Mouse (Mus musculus) neutrophil, adult 5-6 weeks (primary cell): ENCODE results near the gene Slc25a1. TPM values are rescaled to one million over a fixed set of nuclear protein-coding genes. Genes with fewer than 3 reads are reported as not detected.
A peak's percentile ranks its signal among the peaks of the same experiment; 100 is the strongest.
"Not testable (repeated sequence)": the region's sequence is repeated elsewhere in the genome, so short reads cannot be mapped to it uniquely, and the experiment has no call there.

Experiments
- ATAC-seq: fragments of 151-379, 151-347 bp; 2 replicates; pipeline ENCODE4 v1.8.0; 2017; ENCODE audit warnings: mild to moderate bottlenecking, moderate TSS enrichment; ENCODE audit not compliant: insufficient number of reproducible peaks, poor library complexity, low FRiP score, severe bottlenecking; ENCODE audit errors: extremely low read depth
- total RNA-seq: library from RNA; stranded (forward); fragments of 200-1000 nt; gene quantifications from 2 replicates; pipeline ENCODE4 v1.2.3, GENCODE M21; 2017

The Slc25a1 gene
- 18.0 and 20.4 TPM in 2 replicates for total RNA-seq

DNA sequence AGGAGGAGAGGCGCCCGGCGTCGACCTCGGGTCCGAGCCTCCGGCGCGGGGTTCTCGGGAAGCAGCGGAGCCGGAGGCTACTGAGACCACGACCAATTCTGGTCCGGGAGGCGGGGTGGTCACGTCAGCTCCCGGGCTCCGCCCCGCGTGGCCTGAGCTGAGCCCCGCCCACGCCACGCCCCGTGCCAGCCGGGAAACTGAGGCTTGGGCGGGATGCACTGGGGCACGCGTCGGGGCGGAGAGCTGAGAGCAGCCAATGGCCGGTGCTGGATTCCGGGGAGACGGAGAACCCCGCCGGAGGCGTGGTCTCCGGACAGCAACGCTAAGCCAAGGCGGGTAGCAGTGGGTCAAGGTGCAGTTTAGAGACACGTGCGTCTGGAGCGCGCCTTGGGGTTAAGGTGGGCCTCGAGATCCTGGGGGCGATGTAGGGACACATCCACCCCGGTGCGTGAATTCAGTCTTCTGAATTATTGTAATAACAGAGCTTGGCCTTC, at the start of gene Slc25a1:
TSS of gene Slc25a1 (minus strand) at position 133 of the 494 bp plus-strand sequence.
- ATAC-seq: no peak

GRCm38 (mm10) chr16:17971853-17972252, 43.8 kb upstream of the Slc25a1 start:
- ATAC-seq: no peak

GRCm38 (mm10) chr16:17962091-17962490, 34.1 kb upstream of the Slc25a1 start:
- ATAC-seq: no peak

DNA sequence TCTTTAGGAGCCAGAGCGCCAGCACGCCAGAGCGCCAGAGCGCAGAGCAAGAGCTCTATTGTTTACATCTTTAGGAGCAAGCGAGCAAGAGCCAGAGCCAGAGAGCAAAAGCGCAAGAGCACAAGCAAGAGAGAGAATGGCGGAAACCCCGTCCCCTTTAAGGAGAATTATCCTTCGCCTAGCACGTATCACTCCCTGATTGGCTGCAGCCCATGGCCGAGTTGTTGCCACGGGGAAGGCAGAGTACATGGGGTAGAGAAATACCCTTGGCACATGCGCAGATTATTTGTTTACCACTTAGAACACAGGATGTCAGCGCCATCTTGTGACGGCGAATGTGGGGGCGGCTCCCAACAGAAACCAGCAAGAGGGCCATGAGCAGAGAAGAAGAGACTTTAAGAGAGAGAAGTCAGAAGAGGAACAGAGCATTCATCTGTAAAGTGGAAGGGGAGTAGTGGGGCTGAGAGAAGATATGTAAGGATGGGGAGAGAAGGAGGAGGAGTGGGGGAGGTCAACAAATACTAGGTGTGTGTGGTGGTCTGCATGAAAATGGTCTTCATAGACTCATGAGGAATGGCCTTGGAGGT, 28.1 kb upstream of the Slc25a1 start:
- ATAC-seq: not testable (repeated sequence)

DNA sequence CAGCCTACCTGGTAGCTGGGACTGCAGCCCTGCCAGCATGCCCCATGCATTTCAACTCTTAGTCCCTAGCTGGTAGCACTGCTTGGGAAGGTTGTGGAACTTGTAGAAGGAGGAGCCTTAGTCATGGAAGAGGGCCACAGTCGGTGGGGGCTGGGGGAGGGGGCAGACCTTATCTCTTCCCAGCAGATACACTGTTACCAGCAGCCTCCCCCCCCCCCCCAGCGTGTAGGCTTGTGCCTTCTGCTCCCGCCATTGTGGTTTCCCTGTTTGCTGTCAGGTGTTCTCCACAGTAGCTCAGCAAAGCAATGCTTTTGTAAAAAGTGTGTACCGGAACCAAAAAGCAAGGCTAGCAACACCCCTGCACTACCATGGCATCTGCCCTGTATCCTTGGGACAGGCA, 23.6 kb upstream of the Slc25a1 start:
- ATAC-seq: no peak

GRCm38 (mm10) chr16:17950068-17950467, 22.0 kb upstream of the Slc25a1 start:
- ATAC-seq: no peak

DNA sequence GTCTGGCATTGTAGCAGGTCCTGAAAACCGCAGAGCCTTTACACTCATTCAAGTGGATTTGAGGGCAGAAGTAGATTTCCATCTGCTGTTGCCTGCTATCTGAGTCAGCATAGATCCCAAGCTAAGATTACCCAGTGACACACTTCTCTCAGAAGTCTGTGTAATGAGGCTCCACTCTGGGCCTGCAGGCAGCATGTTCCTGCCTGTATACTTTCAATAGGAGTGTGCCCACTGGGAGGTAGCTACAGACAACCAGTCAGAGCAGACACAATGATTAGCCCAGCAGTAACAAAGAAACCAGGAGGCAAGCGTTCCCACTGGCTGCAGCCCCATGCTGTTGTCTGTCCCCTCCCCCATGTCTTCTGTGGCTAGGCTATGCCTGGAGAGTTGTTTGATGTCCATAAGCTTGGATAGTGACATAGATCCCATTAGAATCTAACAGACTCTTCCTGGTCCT, 21.4 kb upstream of the Slc25a1 start:
- ATAC-seq: no peak

- no peak for ATAC-seq
These were observed 17.2 kb upstream of the Slc25a1 start for GRCm38 (mm10) chr16:17945081-17945831.

DNA sequence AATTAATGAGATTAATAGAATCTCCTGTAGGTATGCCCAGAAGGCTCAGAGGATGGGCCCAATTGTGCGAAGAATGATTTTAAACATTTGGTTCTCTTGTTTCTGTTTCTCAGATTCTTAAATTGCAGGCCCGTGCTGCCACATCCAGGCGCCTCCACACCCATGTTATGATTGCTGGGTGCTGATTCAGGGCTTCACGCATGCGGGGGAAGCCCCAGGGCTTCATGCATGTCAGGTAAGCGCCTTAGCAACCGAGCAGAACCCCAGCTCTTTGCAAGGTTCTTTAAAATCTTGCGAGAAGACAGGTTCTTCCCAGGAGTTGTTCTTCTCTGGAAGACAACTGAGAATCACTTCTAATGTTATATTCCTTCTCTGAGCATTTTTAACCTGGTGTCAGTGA, 15.4 kb upstream of the Slc25a1 start:
- no peak for ATAC-seq

DNA sequence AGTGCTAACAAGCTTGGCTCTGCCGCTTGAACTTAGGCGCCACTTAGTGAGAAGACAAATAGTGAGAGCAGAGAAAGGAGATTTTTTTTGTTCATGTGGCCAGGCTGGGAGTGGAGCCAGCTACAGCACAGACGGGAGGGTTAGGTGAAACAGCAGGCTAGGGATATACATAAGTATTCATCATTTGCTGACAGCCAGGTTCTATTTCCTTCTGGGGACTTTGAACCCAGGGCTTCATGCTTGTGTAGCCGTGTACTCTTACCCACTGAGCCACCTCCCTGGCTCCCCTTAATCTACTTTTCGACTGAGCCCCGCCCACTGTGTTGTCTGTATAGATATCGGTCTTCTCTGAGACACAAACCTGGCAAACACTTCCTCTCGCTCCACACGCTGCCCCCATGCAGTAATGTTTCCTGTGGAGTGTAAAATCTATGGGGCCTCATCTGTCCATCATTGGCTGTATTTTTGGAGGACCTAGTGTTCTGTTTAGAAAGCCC, 11.3 kb upstream of the Slc25a1 start:
- ATAC-seq: no peak

DNA sequence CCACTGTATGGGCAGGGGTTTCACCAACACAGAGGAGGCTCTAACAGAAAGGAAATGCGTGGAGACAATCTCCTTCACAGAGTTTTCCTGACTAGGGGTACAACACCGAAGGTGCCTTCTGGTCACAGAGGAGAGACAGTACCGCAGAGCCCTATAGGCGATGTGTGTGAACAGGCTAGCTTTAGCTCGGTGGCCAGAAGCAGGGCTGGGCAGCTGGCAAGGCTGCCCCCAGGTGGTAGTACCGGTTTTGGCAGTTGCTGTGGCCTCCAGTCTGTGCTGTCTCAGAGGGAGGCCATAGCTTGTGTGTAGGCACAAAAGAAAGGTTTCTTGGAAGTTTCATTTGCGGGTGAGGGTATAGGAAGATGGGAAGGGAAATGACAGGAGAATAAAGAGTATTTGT, 10.8 kb upstream of the Slc25a1 start:
- peak; percentile 88 for ATAC-seq

DNA sequence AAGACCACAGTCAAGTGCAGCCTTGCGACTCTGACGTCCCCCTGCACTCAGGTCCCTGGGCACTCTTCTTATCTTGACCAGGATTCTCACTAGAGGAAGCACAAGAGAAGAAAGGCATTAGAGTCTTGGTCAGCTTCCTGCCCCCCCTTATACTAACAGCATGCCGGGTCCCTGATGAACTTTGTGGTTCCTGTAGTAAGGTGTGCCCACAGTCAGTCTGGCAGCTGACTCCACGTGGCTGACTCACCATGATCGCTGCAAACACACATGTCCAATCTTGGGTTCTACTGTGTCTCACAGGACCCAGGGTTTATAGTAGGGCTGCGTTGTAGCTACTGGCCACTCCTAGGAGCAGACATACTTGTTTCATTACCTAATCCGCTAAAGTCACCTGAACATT, 10.2 kb upstream of the Slc25a1 start:
- no peak for ATAC-seq

- ATAC-seq: no peak
These were observed 8.8 kb upstream of the Slc25a1 start for GRCm38 (mm10) chr16:17936776-17937175.

- ATAC-seq: no peak
These were observed 6.5 kb upstream of the Slc25a1 start for GRCm38 (mm10) chr16:17934445-17934910.

GRCm38 (mm10) chr16:17933594-17934444, 5.8 kb upstream of the Slc25a1 start:
- no peak for ATAC-seq

DNA sequence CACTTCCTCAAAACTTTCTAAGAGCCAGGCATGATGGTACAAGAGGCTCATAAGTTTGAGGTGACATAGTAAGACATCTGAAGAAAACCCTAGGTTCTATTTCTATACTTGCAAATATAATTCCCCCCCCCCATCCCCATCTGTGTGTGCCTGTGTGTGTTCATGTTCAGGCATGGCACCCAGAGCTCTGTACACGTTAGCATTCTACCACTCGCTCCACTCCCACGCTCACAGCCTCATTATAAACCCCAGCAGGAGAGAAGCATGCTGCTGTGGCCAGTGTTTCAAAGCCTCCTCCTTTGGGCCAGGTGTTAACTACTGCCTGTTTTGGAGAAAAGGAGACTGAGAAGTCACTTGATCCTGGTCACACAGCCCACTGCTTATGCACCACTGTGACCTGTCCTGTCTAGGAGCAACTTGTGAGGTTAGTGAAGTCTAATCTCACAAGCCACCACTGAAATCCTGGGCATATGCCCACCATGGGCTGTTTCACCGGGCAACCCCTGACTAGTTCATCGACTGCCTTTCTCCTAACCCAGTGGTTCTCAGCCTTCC, 4.0 kb upstream of the Slc25a1 start:
- no peak for ATAC-seq

- no peak for ATAC-seq
These were observed 1.6 kb upstream of the Slc25a1 start for GRCm38 (mm10) chr16:17929631-17930030.

- no peak for ATAC-seq
These were observed 1.2 kb upstream of the Slc25a1 start for GRCm38 (mm10) chr16:17929211-17929610.

- ATAC-seq: peak; percentile 83
These were observed 647 bp upstream of the Slc25a1 start for GRCm38 (mm10) chr16:17928627-17929104.
